Mouse (Mus musculus) lung, adult 2 months (tissue): ENCODE results near the gene Prkca.

Source experiments
- CTCF ChIP-seq: fragments of 200-500 bp; IDR thresholded peaks from 2 replicates; pipeline ENCODE4 v1.5.1; 2011; ENCODE audit warnings: mild to moderate bottlenecking, low read length, control low read depth; ENCODE audit not compliant: insufficient read depth
- POLR2A ChIP-seq: fragments of 200-500 bp; IDR thresholded peaks from 2 replicates; pipeline ENCODE4 v1.6.1; 2011; ENCODE audit warnings: low read depth, mild to moderate bottlenecking, control low read depth, low read length, borderline replicate concordance; ENCODE audit errors: extremely low read depth

DNA sequence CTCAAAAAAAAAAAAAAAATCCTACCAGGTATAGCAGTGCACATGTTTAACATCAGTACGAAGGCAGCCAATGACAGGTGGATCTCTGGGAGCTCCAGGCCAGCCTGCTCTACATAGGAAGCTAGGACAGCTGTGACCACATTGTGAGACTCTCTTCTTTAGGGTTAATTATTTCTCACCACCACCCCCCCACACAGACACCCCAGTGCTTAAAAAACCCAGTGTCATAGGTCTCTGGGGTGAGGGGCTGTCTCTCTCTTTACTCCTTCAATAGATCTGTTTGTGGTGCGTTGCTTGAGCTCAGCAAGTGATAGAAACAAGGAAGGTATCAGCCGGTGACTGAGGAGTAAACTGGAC, 94.7 kb downstream of the Prkca start:
- TF ChIP-seq CTCF (no peak), POLR2A (no peak)
